ENCODE assay signal across 33 mouse cellular contexts in the genomic region with DNA sequence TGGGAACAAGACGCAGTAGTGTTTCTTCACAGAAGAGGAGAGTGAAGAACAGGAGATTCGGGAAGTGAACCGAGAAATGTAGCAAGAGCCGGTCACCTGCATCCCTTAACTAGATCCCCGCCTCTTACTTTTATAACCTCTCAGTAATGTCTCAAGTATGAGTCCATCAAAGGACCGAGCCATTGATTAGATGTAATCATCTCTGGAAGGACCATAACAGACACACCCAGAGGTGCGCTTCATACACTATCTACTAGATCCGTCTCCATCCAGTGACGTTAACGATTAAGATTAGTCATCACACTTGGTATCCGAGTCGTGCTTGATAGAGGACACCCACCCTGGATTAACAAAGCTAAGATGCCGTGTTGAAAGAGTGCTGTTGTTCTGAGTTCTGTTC.
"Had no signal": no experiment of that assay in that cellular context is flagged by ENCODE, and none has a peak within 500 bp of the region (broad histone marks: within the 10 kb centered on the region; RNA-seq: fewer than 3 reads in every experiment).

No protein-coding gene starts in this region.

- H3K4me1 ChIP-seq: heart, embryonic 10.5 days; heart, embryonic 13.5 days; heart, embryonic 15.5 days had no signal

- H3K4me2 ChIP-seq: heart, embryonic 11.5 days; heart, embryonic 12.5 days; heart, embryonic 13.5 days; heart, embryonic 15.5 days; hindbrain, embryonic 12.5 days; hindbrain, embryonic 13.5 days; hindbrain, embryonic 14.5 days; hindbrain, embryonic 15.5 days; kidney, embryonic 15.5 days had no signal

- H3K9ac ChIP-seq: heart, embryonic 12.5 days; heart, embryonic 13.5 days; heart, embryonic 15.5 days; hindbrain, embryonic 12.5 days; hindbrain, embryonic 13.5 days; hindbrain, embryonic 14.5 days; hindbrain, embryonic 15.5 days; kidney, embryonic 15.5 days had no signal

- H3K4me3 ChIP-seq: heart, adult 2 months; heart, embryonic 10.5 days; heart, embryonic 12.5 days; heart, embryonic 13.5 days; heart, embryonic 15.5 days; hindbrain, embryonic 10.5 days; hindbrain, embryonic 12.5 days; hindbrain, embryonic 13.5 days; hindbrain, embryonic 15.5 days; kidney, embryonic 15.5 days; layer of hippocampus, adult 2 months; left cerebral cortex, adult 2 months had no signal

- DNase-seq: heart, adult 2 months; heart, postnatal 10 days; heart, postnatal 14 days; heart, postnatal 36 days; heart, postnatal 4 days; kidney, adult 11 months; kidney, adult 2 months; kidney, adult 8-10 months; kidney, adult 9 months; kidney, postnatal 10 days; kidney, postnatal 14 days; kidney, postnatal 25 days; kidney, postnatal 36 days; kidney, postnatal 4 days; layer of hippocampus, adult 9-11 months; layer of hippocampus, postnatal 36 days had no signal

- ATAC-seq: hindbrain, embryonic 16.5 days; hindbrain, postnatal 0 days; inflammation-experienced regulatory T-cells, adult 6 months had no signal

- H3K9me3 ChIP-seq: heart, embryonic 10.5 days; heart, embryonic 12.5 days; heart, embryonic 13.5 days; heart, embryonic 15.5 days; hindbrain, embryonic 10.5 days; hindbrain, embryonic 12.5 days; hindbrain, embryonic 13.5 days; hindbrain, embryonic 15.5 days; kidney, embryonic 15.5 days had no signal

- H3K27me3 ChIP-seq: heart, embryonic 12.5 days; hindbrain, embryonic 12.5 days; hindbrain, embryonic 13.5 days; hindbrain, embryonic 15.5 days; kidney, embryonic 15.5 days had no signal

- H3K36me3 ChIP-seq: heart, embryonic 10.5 days; heart, embryonic 12.5 days; heart, embryonic 13.5 days; heart, embryonic 15.5 days; hindbrain, embryonic 10.5 days; hindbrain, embryonic 12.5 days; hindbrain, embryonic 13.5 days; hindbrain, embryonic 15.5 days; kidney, embryonic 15.5 days had no signal

- H3K27ac ChIP-seq: heart, adult 2 months; heart, embryonic 10.5 days; heart, embryonic 13.5 days; heart, embryonic 15.5 days; hindbrain, embryonic 10.5 days; hindbrain, embryonic 12.5 days; hindbrain, embryonic 13.5 days; hindbrain, embryonic 14.5 days; hindbrain, embryonic 15.5 days; hindbrain, postnatal 0 days; kidney, embryonic 15.5 days; kidney, postnatal 0 days; layer of hippocampus, adult 2 months; left cerebral cortex, adult 2 months had no signal
